Mouse (Mus musculus) mesoderm, embryonic 11.5 days (tissue): Measurements from ENCODE around the gene Lrmda.

Experiments
- DNase-seq: peaks from one replicate; pipeline ENCODE4 v3.0.0-alpha.2; 2012; ENCODE audit warnings: low read depth, low spot score

Gene Lrmda

DNA sequence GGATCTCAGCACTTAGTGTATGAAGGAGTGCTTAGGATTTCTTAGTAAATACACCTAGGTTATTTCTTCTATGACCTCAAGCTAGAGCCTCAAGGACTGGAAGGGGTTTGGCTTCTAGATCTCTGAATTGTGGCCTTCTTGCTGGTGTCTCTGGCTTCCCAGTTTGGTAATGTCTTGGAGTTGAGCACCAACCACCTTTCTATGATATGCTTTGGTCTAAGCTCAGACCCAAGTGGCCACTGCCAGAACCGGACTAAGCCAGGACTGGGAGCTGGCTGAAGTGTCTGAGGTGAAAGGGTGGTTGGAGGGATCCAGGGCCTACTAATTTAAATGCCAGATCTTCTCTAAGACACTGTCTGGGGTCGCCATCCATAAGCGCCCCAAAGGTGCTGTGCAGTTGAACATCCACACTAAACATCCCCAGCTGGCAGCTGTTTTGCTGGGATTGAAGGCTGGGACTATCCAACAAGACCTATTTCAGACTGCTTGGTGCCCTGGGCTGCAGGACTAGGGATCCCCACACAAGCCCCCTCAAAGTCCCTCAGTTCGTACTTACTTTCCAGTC lies 27.1 kb upstream of the Lrmda start:
- no peak for DNase-seq

DNA sequence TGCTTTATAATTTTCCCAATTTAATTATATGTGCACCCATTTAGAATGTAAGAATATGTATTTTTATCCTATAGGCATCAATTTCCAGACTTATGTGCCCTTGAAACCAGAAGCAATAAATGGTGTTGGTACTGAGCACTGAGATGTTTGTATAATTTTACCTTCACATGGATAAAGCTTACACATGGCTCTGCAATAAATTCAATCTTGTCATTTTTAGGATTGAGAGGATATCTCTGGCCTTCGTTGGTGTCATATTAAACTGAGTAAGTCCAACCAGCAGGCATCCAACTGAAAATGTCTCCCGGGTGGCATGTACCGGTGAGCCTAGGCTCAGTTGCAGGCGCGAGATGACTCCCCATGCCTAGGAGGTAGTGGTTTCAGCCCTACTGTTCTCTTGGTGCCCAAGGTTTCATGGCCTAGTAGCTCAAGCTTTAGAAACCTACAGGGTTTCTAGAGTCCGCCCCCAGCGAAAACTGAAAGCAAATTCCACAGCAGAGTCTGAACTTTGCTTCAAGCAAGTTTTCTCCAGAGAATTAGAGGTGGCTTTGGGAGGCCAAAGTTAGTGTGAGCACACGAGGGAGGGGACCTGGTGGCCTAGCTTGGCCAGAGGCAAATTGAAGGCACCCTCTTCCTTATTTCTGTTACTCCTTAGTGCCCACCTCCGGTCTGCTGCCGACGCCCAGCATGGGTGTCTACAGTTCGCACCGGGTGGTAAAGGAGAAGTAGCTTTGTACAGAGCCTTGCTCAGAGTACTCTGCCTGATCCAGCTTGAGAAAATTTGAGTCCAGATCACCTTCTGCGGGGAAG lies 26.1 kb upstream of the Lrmda start:
- DNase-seq: no peak

DNA sequence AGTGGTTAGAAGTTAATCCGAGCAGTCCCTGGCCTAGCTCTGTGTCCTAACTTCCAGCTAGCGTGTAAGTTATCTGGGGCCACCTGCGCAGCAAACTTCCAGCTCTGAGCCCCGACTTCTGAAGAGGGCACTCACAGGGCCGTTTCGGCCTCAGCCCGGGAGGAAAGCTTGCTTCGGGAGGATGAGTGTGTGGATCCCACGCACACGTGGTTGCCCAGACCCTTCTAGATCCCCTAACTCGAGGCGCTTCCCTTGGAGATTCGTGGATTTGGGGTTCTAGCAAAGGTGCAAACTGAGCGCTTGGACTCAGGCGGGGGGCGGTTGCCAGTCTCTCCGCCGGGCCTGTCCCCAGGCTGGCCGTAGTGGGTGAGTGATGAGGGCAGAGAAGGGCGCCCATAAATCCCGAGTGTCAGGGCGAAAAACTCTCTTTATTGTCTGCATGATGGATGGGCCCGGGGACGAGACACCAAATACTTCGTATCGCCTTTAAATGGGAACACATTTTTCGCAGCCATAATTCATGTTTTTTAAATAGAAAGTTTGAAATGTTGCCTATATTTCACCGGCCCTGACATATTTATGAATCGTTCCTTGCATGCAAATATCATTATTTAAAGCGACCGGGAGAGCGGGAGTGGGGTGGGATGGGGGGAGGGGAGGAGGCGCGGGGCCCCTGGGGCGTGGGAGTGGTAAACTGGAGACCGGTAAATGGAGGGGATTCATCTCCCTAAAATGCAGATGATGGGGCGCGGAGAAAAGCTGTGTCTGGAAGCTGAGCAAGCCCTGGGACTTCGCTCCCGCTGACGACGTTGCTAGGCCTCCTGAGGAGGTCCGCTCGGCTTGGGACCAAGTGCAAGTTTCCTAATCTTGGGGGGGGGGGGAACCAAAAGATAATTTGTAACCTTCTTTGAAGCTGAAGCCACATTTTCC lies 25.2 kb upstream of the Lrmda start:
- DNase-seq: peak; percentile 86

DNA sequence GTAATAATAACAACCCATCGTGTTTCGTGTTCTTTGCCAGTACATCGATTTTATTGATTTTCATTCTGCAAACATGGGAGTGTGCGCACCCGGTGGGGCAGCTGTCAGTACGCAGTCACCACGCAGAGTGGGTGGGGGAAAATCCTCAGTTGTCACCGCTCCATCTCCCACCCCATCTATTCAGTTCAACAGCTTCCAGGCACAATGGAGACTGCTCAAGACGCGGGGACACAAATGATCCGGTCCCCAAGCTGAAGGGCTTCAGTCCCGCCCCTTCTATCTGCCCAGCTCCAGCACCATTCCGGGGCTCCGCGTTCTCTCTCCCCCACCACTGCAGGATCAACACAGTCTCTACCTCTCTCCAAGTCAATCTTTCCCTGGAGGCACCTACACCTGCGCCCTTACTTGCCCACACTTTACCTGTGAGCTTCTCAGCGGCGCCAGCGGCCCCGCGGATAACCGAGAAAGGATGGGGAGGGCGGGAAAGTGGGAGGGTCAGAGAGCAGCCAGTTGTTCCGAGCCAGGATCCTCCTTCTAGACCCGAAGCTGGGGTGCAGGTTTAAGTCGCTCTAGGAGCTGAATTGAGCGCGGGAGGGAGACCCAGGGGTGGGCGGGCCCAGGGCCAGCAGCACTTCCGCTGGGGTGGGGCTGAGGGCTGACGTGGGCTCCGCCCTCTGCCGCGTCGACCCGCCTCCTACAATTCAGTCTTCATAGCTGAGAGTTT lies 24.3 kb upstream of the Lrmda start:
- peak; percentile 80 for DNase-seq

DNA sequence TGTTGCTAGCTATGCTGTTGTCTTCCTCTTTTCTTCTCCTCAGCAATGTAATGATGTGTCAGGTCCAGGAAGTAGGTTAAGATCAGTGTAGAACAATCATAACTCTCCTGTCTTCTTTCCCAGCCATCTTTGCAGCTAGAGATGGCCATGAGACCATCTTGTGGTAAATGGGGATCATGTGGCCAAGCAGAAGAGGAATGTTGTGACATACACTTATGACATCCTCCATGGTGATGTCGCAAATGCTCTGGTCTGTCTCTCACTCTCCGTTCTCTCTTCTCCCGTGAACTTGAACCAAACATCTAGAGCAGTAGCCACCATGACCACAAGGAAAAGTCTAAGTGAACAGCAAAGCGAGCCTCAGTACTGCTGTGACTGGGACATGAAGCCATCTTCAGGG lies 19.9 kb upstream of the Lrmda start:
- DNase-seq: no peak

DNA sequence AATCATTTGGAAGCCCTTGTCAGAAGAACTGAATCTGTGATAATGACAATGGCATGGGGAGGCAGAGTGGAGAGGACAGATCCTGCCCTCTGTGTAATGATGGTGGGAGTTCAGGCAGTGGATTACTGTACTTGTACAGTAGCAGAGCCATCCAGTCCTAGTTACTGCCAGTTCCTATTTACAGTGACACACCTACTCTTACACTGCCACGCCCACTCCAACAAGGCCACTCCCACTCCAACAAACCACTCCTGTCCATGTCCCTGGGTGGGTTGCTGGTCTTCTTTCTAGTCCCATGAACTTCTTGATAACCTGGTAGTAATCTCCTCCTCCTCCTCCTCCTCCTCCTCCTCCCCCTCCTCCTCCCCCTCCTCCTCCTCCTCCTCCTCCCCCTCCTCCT lies 16.3 kb upstream of the Lrmda start:
- DNase-seq: no peak

DNA sequence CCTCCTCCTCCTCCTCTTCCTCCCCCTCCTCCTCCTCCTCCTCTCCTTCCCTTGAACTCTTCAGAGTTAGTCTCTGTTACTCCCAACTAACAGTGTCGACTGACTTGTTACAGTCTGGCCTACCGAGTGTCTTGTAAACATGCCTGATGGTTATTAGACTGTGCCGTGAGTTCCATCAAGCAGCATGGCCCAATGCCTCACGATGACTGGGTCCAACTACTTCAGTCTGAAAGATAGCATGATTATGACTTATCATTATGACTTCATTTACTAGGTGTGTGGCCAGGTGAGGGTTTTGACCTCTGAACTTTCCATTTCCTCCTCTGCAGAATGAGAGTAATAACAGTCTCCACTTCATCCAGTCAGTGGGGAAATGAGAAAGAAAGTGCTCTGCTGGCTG lies 15.9 kb upstream of the Lrmda start:
- DNase-seq: no peak

DNA sequence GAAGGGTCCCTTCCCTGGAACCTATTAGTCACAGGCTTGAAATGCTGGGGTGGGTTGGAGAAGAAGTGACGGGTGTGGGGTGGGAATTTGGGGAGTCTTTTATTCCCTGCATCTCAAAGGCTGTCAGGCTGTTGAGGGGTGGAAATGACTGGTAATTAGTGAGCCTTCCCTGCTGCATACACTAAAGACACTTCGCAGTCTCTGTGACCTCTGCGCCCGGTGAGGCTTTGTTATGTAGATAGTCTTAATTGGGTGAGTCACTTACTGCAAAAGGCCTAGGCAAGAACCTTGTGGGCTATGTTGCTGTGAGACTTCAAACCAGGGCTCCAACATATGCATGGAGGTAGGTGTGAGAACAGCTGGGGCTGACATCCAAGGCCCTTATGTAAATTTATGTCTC lies 14.6 kb upstream of the Lrmda start:
- no peak for DNase-seq

DNA sequence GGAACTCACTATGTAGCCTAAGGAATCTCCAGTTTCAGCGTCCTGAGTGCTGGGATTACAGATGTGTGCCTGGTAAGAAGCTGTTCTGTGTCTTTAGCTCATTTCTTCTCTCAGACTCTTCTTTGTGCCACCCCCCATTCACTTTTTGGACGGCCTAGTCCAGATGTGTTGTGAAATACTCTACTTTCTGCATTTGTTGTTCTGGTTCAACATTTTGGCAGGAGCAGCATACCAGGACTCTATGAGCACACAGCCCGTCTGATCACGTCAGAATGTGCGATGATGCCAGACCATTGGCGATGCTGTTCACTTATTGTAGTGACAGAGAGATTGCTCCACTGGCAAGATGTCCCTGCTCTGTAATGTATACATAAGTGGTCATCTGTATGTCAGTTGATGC lies 12.5 kb upstream of the Lrmda start:
- DNase-seq: no peak

DNA sequence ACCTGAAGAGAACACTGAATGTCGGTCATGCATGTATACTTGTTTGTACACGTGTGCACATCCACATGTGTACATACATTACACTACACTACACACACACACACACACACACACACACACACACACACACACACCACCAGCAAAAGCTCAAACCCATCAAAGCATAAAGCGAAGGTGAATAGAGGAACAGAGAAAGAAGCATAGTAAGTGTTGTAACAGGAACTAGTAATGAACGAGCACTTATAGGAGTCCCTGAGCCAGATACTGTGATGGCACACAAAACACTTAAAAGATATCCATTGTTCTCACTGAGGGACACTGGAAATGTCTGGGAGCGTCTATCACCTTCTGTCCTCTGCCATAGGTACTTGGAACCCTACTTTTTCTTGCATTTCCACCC lies 5.2 kb upstream of the Lrmda start:
- no peak for DNase-seq

DNA sequence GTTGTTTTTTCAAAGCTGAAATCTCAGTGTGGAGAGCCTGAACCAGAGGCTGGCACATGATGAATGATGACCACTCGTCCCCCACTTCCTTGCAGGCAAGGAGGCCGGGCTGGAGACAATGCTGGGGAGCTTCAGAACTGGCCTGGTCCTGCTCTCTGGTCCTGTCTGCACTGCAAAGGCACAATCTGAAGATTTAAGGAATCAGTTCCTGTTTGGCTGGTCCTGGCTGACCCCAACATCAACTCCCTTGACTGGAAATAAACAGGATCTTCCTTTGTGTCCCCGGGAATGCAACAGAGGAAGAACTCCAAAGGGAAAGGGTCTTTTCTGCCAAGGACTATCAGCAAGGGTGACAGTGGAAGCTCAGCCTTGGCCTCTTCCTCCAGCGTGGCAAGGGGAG lies 4.7 kb upstream of the Lrmda start:
- no peak for DNase-seq

DNA sequence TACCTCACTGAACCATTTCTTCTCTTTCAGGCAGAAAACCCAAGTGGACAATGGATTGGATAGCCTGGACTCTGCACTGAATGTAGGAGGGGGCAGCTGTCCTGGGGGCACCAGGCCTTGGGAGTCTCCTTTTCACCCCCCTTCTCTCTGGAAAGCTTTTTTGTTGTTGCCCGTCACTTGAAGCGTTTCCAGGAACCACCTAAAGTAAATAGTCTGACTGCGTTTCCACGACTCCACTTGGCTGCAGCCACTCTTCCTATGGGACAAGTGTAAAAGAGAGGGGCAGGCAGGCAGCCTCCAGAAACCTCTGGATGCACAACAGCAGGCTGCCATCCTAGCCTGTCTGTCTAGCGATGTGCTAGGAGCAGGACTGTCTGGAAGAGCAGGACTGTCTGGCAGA lies 2.5 kb upstream of the Lrmda start:
- DNase-seq: no peak

DNA sequence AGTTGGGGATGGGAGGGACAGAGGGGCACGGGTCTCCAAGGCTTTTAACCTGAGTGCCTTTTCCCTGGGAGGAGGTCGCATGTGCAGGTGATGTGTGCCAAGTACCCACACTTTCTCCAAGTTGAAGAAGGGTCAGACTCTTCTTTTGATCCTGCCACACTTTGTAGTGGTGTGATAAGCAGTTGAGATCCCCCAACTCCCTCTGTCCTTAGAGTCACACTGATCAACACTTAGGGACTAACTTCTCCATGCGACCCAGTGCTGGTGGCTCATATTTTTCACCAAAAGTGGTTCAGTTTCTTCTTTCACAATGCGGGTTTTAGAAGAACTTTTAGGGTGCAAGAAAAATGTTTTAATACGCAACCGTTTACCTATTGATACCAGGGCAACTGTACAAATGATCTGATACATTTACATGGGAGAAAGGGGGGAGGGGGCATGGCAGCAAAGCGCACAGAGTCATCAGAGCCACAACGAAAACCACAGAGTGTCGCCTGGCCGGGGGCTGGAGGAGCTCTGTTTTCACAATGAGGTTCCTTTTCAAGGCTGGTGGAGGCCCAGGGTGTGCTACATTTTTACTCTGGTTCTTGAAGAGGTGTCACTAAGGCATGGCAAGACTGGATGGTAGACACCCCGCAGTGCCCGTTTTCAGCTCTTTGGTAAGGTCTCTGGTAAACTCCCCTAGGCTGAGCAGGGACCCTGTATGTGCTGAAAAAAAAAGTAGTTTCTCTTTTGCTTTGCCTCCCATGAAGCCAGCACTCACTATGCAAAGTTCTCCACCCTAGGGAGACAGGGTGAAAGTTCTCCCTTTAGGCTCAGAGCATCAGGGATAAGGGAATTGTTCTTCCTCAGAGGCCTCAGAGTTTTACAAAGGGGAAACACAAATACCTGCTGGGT lies 685 bp downstream of the Lrmda start:
- DNase-seq: no peak

DNA sequence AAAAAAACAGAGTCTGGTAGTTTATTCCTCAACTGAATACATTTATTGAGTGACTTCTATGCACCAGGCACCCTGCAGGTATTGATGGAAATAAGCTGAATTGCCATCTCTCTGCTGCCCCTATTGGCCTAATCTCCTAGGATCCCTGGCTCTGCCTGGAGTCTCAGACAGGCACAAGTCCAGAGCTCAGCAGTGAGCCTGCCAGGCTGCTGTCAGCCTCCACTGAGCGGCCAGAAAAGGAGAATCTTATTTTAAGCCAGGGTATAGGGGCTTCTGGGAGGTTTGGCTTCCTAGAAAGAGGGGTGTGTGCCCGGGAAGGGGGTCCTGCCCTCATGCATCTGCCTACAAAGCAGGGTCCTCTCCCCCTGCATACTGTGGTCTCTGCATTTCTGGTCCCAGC lies 1.4 kb downstream of the Lrmda start:
- DNase-seq: peak; percentile 50

DNA sequence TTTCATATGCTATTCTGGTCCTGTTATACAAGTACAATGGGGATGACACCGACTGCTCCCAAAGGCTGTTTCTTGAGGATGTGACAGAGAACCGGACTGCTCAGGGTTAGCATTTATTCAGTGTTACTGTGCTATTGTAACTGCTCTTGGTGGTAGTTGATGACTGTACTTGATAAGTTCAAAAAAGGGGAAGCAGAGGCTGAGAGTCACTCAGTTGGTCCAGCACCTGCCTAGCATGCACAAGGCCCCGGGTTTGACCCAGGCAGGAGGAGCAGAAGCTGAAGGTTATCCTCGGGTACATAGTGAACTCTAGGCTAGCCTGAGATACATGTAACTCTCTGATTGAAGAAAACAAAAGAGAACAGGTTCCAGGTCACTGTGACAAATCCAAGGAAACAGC lies 4.0 kb downstream of the Lrmda start:
- DNase-seq: no peak

DNA sequence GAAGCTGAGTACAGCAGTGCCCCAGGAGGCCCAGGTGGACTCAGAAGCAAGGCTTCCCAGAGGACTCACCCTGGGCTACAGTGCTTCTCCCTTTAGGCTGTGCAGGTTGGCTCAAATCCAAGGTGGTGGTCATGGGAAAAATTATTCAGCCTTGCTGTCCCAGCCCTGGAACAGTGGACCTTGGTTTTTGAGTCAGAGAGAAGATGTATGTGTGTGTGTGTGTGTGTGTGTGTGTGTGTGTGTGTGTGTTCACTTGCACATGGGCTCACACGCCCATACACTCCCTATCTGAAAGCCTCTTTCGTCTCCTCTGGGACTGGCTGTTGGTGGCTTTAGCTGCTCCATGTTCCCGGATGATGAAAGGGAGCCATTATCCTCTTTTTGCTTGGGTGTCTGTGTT lies 16.4 kb downstream of the Lrmda start:
- DNase-seq: no peak

DNA sequence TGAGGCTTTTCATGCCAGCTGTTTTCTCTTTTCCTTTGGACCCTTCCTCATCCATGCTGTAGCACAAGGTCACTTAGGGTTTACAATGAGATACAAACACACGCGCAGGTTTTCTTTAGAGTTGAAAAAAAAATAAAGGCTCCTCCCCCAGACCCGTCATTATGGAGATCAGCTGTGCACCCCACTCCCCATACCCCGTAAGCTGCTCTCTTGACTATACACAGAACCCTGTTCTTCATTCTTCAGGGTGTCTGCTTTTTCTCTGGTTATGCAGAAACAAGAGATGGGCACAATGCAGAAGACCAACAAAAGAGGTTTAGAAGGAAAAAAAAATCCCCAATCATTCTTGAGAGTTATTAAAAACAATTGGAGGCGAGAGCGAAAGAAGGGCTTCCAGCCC lies 16.8 kb downstream of the Lrmda start:
- no peak for DNase-seq

DNA sequence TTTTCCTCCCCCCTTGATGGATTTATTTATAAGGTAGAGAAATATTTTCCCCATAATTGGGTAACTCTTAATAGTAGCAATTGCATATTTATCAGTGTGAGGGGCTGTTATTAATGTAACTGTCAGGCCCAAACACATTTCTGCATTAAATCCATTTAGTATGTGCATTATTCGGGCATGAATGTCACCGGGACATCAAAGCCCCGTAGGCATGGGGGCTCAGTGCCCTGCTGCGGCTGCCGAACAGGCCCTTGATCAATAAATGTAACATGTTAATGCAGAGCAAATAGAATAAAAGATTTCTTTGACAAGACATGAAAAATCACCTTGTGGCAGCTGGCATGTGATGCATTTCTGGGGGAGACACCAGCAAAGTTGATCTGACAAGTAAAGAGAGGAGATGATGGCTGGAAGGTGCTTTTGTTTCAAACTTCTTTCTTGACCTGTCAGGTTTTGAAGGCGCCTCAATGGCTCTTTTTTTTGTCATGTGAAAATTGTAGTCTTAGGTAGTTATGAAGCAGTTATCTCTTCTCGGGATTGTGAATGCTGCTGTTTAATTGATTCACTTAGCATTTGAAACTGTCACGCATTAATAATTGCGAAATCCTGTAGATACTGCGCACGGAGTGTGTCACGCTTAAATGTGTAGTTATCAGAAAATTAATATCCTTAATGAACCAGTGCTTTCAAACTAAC lies 17.4 kb downstream of the Lrmda start:
- no peak for DNase-seq

DNA sequence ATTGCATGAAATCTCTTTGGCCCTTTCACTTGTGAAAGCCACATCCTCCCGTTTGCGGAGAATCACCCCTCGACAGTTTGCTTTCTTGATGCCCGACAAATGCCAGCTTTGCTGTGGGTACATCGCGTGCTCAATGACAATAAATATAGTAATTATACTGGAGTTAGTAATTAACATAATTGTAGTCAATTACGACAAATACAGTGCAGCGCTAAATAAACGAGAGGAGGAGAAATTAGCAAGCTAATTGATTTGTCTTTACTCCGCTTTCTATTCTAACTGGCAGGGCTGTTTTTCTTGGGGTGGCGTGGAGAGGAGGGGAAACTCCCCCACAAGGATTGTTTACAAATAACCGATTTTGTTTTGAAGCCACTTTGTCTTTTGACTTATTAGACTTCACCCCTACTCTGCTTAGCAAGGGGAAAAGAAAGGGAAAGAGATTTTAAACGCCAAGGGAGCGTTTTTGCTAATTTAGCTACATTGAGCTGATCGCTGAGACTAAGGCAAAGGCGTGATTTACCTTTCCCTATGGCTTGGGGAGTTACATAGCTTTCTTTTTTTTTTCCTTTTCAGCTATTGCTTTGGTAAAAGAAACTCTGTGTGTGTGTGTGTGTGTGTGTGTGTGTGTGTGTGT lies 18.1 kb downstream of the Lrmda start:
- no peak for DNase-seq

DNA sequence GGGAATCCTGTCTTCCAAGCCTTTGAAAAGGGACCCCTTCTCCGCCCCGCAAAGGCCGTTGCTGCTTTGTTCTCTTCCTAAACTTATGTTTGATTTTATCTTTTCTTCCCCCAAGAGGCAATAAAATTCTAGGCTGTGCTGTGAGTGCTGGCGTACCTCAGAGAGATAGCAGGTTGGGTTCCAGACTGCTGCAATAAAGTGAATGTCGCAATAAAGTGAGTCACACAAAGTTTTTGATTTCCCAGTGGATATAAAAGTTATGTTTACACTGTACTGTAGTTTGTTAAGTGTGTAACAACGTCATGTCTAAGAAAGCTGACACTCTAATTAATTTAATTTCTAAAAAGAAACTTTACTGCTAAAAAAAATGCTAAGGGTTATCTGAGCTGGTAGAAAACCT lies 22.6 kb downstream of the Lrmda start:
- DNase-seq: no peak
